Mouse (Mus musculus) cerebellum, postnatal 14 days (tissue): Measurements from ENCODE around the gene Atp6v0b.
A peak's percentile ranks its signal among the peaks of the same experiment; 100 is the strongest.

Source experiments
- DNase-seq, 2 experiments: peaks; one replicate each; pipeline ENCODE4 v3.0.0; 2021; ENCODE audit warnings: mixed read lengths in 2 of 2

Gene Atp6v0b

GRCm38 (mm10) chr4:117836204-117836767 lies 50.8 kb downstream of the Atp6v0b start:
- DNase-seq = peak; percentile 86 to 88

GRCm38 (mm10) chr4:117835531-117836111 lies 51.5 kb downstream of the Atp6v0b start:
- DNase-seq = peak in 1 of 2 experiments; percentile 51

- peak; percentile 60 to 63 for DNase-seq
Observed at GRCm38 (mm10) chr4:117834845-117835530, 52.1 kb downstream of the Atp6v0b start.

- no peak for DNase-seq
Observed at GRCm38 (mm10) chr4:117834457-117834844, 52.7 kb downstream of the Atp6v0b start, which contains the start of gene Slc6a9. Gene Slc6a9 (plus strand): TSS chr4:117834506.
